Mouse (Mus musculus): Measurements from ENCODE around the gene Olfr709-ps1.
"Not testable (repeated sequence)": the region's sequence is repeated elsewhere in the genome, so short reads cannot be mapped to it uniquely, and the experiment has no call there.

Olfr709-ps1 gene

GRCm38 (mm10) chr7:106932119-106932518 is at the start of gene Olfr709-ps1:
TSS of gene Olfr709-ps1 (minus strand) at chr7:106932219.
- no peak for DNase-seq (ENCODE audit: low spot score)

GRCm38 (mm10) chr7:106975353-106975752 is 43.3 kb upstream of the Olfr709-ps1 start, which contains the start of gene Olfr711:
TSS of gene Olfr711 (minus strand) at chr7:106975453.
- no peak for DNase-seq (ENCODE audit: low spot score)

- not testable (repeated sequence) for DNase-seq (ENCODE audit: low spot score)
These were observed 35.5 kb upstream of the Olfr709-ps1 start for GRCm38 (mm10) chr7:106967503-106967902.

- DNase-seq (ENCODE audit: low spot score), result no peak
These were observed 31.8 kb upstream of the Olfr709-ps1 start, which contains the start of gene Olfr6 for GRCm38 (mm10) chr7:106963837-106964236. TSS of gene Olfr6 (minus strand) at chr7:106963937.

- no peak for DNase-seq (ENCODE audit: low spot score)
These were observed 16.2 kb upstream of the Olfr709-ps1 start, which contains the start of gene Olfr710 for GRCm38 (mm10) chr7:106948212-106948611. TSS of gene Olfr710 (minus strand) at chr7:106948312.

GRCm38 (mm10) chr7:106920961-106921360 is 11.1 kb downstream of the Olfr709-ps1 start:
- DNase-seq (ENCODE audit: low spot score), result not testable (repeated sequence)

- no peak for DNase-seq (ENCODE audit: low spot score)
These were observed 24.3 kb downstream of the Olfr709-ps1 start, which contains the start of gene Olfr1532-ps1 for GRCm38 (mm10) chr7:106907676-106908075. TSS of gene Olfr1532-ps1 (plus strand) at chr7:106908001.

GRCm38 (mm10) chr7:106901141-106901540 is 30.9 kb downstream of the Olfr709-ps1 start, which contains the start of gene Olfr707:
TSS of gene Olfr707 (minus strand) at chr7:106901241.
- not testable (repeated sequence) for DNase-seq (ENCODE audit: low spot score)

- no peak for DNase-seq (ENCODE audit: low spot score)
These were observed 44.0 kb downstream of the Olfr709-ps1 start, which contains the start of gene Olfr706 for GRCm38 (mm10) chr7:106888062-106888461. TSS of gene Olfr706 (minus strand) at chr7:106888162.

- no peak for DNase-seq (ENCODE audit: low spot score)
These were observed 55.2 kb downstream of the Olfr709-ps1 start, which contains the start of gene Olfr705 for GRCm38 (mm10) chr7:106876791-106877190. TSS of gene Olfr705 (minus strand) at chr7:106876891.

Measured in adipocyte (in vitro differentiated cells).